Mouse (Mus musculus) lung, postnatal 0 days (tissue): ENCODE measurements at regions not wholly inside any gene's neighbourhood (a gene's known extent, or its start where the extent isn't known, plus 50 kb on each side); places are given as distances from the start of the nearest gene placed in this dataset.

Experiments used
- ATAC-seq: fragments of 200-750 bp; cut with Nextera tagmentation; 2 replicates; pipeline ENCODE4 v1.8.0; 2017; ENCODE audit warnings: moderate library complexity
- DNase-seq: peaks from one replicate; pipeline ENCODE4 v3.0.0-alpha.2; 2016; ENCODE audit warnings: low spot score
- H3K27ac ChIP-seq: fragments of 300-500 bp; sonication (generic); 2 replicates; pipeline ENCODE4 v1.5.1; 2014; ENCODE audit warnings: antibody characterized with exemption, mild to moderate bottlenecking, low read length, mixed read lengths
- H3K27me3 ChIP-seq: fragments of 300-500 bp; sonication (generic); replicated peaks from 2 replicates; pipeline ENCODE4 v1.6.1; 2014; ENCODE audit warnings: low read length, mixed read lengths; ENCODE audit not compliant: insufficient read depth
- H3K36me3 ChIP-seq: fragments of 300-500 bp; sonication (generic); 2 replicates; pipeline ENCODE4 v1.6.1; 2014; ENCODE audit warnings: low read length, mixed read lengths; ENCODE audit not compliant: insufficient read depth
- H3K4me1 ChIP-seq: fragments of 300-500 bp; sonication (generic); 2 replicates; pipeline ENCODE4 v1.6.1; 2014; ENCODE audit warnings: antibody characterized with exemption, low read depth, low read length, mixed read lengths; ENCODE audit not compliant: insufficient read depth
- H3K4me2 ChIP-seq: fragments of 300-500 bp; sonication (generic); replicated peaks from 2 replicates; pipeline ENCODE4 v1.6.1; 2014; ENCODE audit warnings: low read depth, mild to moderate bottlenecking, low read length, moderate library complexity, mixed read lengths
- H3K4me3 ChIP-seq: fragments of 300-500 bp; sonication (generic); 2 replicates; pipeline ENCODE4 v1.5.1; 2014; ENCODE audit warnings: low read depth, low read length
- H3K9ac ChIP-seq: fragments of 300-500 bp; sonication (generic); replicated peaks from 2 replicates; pipeline ENCODE4 v1.6.1; 2014; ENCODE audit warnings: low read depth, mild to moderate bottlenecking
- H3K9me3 ChIP-seq: fragments of 300-500 bp; sonication (generic); 2 replicates; pipeline ENCODE4 v1.6.1; 2016; ENCODE audit warnings: low read length, mixed read lengths
- CTCF ChIP-seq: IDR thresholded peaks from 2 replicates; pipeline ENCODE4 v1.5.1; 2016; ENCODE audit warnings: antibody characterized with exemption, mild to moderate bottlenecking
- EP300 ChIP-seq: IDR thresholded peaks from 2 replicates; pipeline ENCODE4 v1.6.1; 2016; ENCODE audit warnings: antibody characterized with exemption, mild to moderate bottlenecking, control low read depth
- WGBS: fragments of 180-500 bp; shearing (Covaris S2); extraction: QIAGEN DNeasy Blood & Tissue Kit; methylation state at CpG from one replicate; pipeline ENCODE4 v1.1.7; 2014; 5-methylcytosine and 5-hydroxymethylcytosine counted together

DNA sequence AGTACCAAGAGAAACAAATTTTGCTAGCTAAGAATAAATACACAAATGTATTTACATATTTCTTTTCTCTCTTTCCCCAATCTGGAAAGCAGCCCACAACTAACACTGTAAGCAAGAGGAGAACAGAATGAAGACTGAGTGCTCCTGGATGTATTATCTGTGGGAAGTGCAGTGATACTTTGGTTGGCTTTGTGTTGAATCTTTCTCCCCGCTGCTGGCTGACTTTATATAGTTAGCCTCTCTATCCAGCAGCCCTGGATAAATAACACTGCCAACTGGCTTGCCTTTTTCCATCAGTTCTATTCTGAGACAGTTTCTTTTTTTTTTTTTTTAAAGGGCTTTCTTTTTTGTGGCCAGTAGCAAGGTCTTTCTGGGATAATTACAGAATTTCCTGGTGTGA is 366.0 kb upstream of the Frg1 start:
- Histone ChIP-seq H3K4me2 (no peak overlapping the region), H3K9ac (no peak overlapping the region), H3K4me1 (no peaks in the 10 kb centered on the region), H3K27ac (no peak overlapping the region), H3K36me3 (no peaks in the 10 kb centered on the region), H3K4me3 (no peak overlapping the region), H3K27me3 (no peaks in the 10 kb centered on the region), H3K9me3 (no peaks in the 10 kb centered on the region)
- TF ChIP-seq CTCF (no peak), EP300 (no peak)
- ATAC-seq (no peak), DNase-seq (no peak)
- WGBS = 61% methylated on average over 1 of the region's 1 CpGs

DNA sequence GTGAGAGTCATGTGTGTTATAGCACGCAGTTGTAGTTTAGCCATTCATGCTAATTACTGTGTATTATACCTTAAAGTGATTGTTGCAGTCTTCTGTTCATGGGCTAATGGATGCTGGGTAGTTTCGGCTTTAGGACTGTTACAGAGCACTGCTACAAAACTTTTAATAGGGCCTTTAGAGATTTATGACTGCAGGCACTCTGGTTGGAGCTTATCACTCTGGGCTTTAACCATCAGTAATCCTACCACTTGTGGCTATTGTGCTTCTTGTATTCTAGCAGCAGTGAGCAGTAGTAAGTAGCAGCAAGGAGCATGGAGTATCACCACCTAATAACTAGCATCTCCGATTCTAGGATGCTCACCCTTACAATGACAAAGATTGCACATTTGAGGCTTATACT is 362.6 kb upstream of the Frg1 start:
- H3K4me3 ChIP-seq = no peak overlapping the region
- no peak overlapping the region for H3K9ac ChIP-seq
- TF ChIP-seq EP300 (no peak), CTCF (no peak)
- no peaks in the 10 kb centered on the region for H3K4me1 ChIP-seq
- no peaks in the 10 kb centered on the region for H3K9me3 ChIP-seq
- no peak overlapping the region for H3K4me2 ChIP-seq
- H3K36me3 ChIP-seq = no peaks in the 10 kb centered on the region
- ATAC-seq (no peak), DNase-seq (no peak)
- no peaks in the 10 kb centered on the region for H3K27me3 ChIP-seq
- WGBS = 89% methylated on average over 3 of the region's 3 CpGs
- H3K27ac ChIP-seq = no peak overlapping the region

DNA sequence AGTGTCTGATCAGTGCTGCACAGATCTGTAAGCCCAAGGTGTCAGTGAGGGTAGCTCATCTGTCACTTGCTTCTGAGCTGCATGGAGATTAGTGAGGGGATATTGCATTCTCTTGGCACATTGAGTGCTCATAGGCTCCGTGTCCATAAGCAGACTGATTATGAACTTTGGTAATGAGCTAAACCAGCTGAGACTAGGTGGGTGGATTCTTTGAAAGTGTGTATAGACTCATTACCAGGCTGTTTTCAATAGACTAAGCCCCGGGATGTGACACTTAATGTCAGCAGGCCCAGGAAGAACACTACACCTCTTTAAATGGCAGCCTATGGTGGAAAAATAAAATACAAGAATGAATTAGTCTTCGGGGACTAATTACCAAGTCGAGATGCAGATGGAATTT is 354.9 kb upstream of the Frg1 start:
- TF ChIP-seq CTCF = no peak
- TF ChIP-seq EP300 = no peak
- no peaks in the 10 kb centered on the region for H3K36me3 ChIP-seq
- DNase-seq (no peak), ATAC-seq (no peak)
- no peaks in the 10 kb centered on the region for H3K4me1 ChIP-seq
- no peak overlapping the region for H3K4me3 ChIP-seq
- H3K9me3 ChIP-seq = no peaks in the 10 kb centered on the region
- H3K9ac ChIP-seq = no peak overlapping the region
- no peak overlapping the region for H3K4me2 ChIP-seq
- no peak overlapping the region for H3K27ac ChIP-seq
- H3K27me3 ChIP-seq = no peaks in the 10 kb centered on the region
- WGBS = 73% methylated on average over 4 of the region's 4 CpGs

DNA sequence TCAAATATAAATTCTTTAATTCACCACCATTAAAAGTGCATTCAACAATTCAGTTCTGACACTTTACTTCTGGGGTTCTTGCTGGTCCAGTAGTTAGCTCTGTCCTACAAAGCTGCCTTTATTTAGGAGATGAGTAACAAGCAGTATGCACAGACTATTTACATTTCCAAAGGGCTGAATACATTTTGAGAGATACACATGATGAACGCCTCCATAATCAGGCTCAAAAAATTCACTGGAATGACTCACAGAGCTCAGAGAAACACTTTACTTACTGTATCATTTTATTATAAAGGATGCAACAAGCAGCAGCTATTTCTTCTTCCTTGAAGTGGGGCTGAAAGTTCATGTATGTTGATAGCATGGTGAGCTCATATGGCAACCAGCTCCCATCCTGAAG is 336.6 kb upstream of the Frg1 start:
- TF ChIP-seq EP300 (no peak), CTCF (no peak)
- no peak for DNase-seq
- 80% methylated on average over 1 of the region's 1 CpGs for WGBS

DNA sequence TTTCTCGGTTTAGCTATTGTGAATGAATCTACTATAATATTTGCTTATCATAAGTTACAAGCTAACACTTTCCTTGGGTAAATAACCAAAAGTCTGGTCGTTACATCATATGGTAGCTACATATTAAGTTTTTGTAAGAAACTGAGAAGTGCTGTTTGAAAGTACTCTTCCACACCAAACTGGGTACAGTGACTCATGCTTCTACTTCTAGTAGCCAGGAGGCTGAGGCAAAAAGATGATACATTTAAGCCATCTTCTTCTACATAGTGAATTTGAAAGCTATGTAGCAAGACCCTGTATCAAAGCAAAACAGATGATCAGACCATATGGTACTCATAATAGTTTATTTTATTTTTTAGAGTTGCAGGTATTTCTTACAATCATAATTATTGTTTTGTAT is 335.8 kb upstream of the Frg1 start:
- no peak overlapping the region for H3K9ac ChIP-seq
- WGBS = 53% methylated on average over 2 of the region's 2 CpGs
- no peaks in the 10 kb centered on the region for H3K4me1 ChIP-seq
- no peak overlapping the region for H3K4me2 ChIP-seq
- H3K4me3 ChIP-seq = no peak overlapping the region
- H3K27ac ChIP-seq = no peak overlapping the region
- no peaks in the 10 kb centered on the region for H3K9me3 ChIP-seq
- TF ChIP-seq EP300 (no peak), CTCF (no peak)
- no peaks in the 10 kb centered on the region for H3K36me3 ChIP-seq
- H3K27me3 ChIP-seq = no peaks in the 10 kb centered on the region
- DNase-seq = no peak
- ATAC-seq = no peak

More for the DNA sequence above, 336.6 kb upstream of the Frg1 start:
- Histone ChIP-seq H3K9me3 (no peaks in the 10 kb centered on the region), H3K27ac (no peak overlapping the region), H3K4me1 (no peaks in the 10 kb centered on the region), H3K36me3 (no peaks in the 10 kb centered on the region), H3K9ac (no peak overlapping the region), H3K4me3 (no peak overlapping the region), H3K4me2 (no peak overlapping the region), H3K27me3 (no peaks in the 10 kb centered on the region)
- no peak for ATAC-seq

DNA sequence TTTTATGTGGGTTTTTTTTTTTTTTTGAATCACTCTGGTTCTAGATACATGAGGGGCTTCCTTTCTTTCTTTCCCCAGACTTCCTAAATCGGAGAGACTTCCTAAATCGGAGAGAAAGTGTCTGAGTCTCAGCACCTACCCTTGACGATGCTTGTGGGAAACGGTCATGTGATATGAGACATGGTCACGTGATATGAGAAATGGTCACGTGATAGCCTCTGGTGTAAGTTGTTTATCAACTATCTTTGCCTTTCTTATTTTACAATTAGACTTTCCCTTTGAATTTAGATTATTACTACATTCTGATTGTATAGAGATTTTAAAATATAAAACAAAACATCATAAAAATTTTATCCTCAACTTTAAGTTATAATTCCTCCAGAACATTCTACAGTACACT is 330.1 kb upstream of the Frg1 start:
- TF ChIP-seq EP300 (no peak), CTCF (no peak)
- H3K9me3 ChIP-seq = no peaks in the 10 kb centered on the region
- no peak overlapping the region for H3K9ac ChIP-seq
- H3K27ac ChIP-seq = no peak overlapping the region
- H3K27me3 ChIP-seq = no peaks in the 10 kb centered on the region
- H3K4me3 ChIP-seq = no peak overlapping the region
- 91% methylated on average over 6 of the region's 6 CpGs for WGBS
- DNase-seq (no peak), ATAC-seq (no peak)
- H3K36me3 ChIP-seq = no peaks in the 10 kb centered on the region
- no peaks in the 10 kb centered on the region for H3K4me1 ChIP-seq
- H3K4me2 ChIP-seq = no peak overlapping the region
